Mouse (Mus musculus) stomach, embryonic 14.5 days (tissue): Measurements from ENCODE around the gene Hexim2. TPM values are rescaled to one million over a fixed set of nuclear protein-coding genes. Genes with fewer than 3 reads are reported as not detected.
A peak's percentile ranks its signal among the peaks of the same experiment; 100 is the strongest.

Source experiments
- ATAC-seq: fragments of 200-750 bp; cut with Nextera tagmentation; 2 replicates; pipeline ENCODE4 v1.8.0; 2017; ENCODE audit warnings: low read depth, moderate TSS enrichment; ENCODE audit not compliant: insufficient number of reproducible peaks, insufficient read depth, low FRiP score
- H3K27ac ChIP-seq: fragments of 300-500 bp; sonication (generic); 2 replicates; pipeline ENCODE4 v1.5.1; 2014; ENCODE audit warnings: mild to moderate bottlenecking, low read length, moderate library complexity, mixed read lengths
- H3K27me3 ChIP-seq: fragments of 300-500 bp; sonication (generic); 2 replicates; pipeline ENCODE4 v1.6.1; 2014; ENCODE audit warnings: low read length, control low read depth, mixed read lengths; ENCODE audit not compliant: control insufficient read depth, insufficient read depth
- H3K36me3 ChIP-seq: fragments of 300-500 bp; sonication (generic); 2 replicates; pipeline ENCODE4 v1.6.1; 2014; ENCODE audit warnings: mild to moderate bottlenecking, control low read depth, low read length, moderate library complexity, mixed read lengths; ENCODE audit not compliant: control insufficient read depth, insufficient read depth
- H3K4me1 ChIP-seq: fragments of 300-500 bp; sonication (generic); 2 replicates; pipeline ENCODE4 v1.6.1; 2014; ENCODE audit warnings: low read length, control low read depth, mixed read lengths; ENCODE audit not compliant: control insufficient read depth, insufficient read depth
- H3K4me2 ChIP-seq: fragments of 300-500 bp; sonication (generic); replicated peaks from 2 replicates; pipeline ENCODE4 v1.6.1; 2014; ENCODE audit warnings: low read depth, low read length, control low read depth
- H3K4me3 ChIP-seq: fragments of 300-500 bp; sonication (generic); 2 replicates; pipeline ENCODE4 v1.5.1; 2014; ENCODE audit warnings: low read depth, low read length, control low read depth
- H3K9ac ChIP-seq: fragments of 300-500 bp; sonication (generic); replicated peaks from 2 replicates; pipeline ENCODE4 v1.6.1; 2014; ENCODE audit warnings: low read depth, mild to moderate bottlenecking, control low read depth, low read length, moderate library complexity, mixed read lengths
- H3K9me3 ChIP-seq: fragments of 300-500 bp; sonication (generic); 2 replicates; pipeline ENCODE4 v1.6.1; 2016; ENCODE audit warnings: low read depth, low read length, control low read depth; ENCODE audit not compliant: control insufficient read depth
- WGBS: fragments of 180-500 bp; shearing (Covaris S2); extraction: QIAGEN DNeasy Blood & Tissue Kit; methylation state at CpG from one replicate; pipeline ENCODE4 v1.1.7; 2014; 5-methylcytosine and 5-hydroxymethylcytosine counted together
- polyA plus RNA-seq: library from polyadenylated mRNA; unstranded; fragments of >200 nt; fragmentation: Nextera tagmentation; extraction: Ambion mirVana; gene quantifications from 2 replicates; pipeline ENCODE4 v1.2.1, GENCODE M21; 2014

Hexim2 gene
- polyA plus RNA-seq: 7.3 and 9.1 TPM in 2 replicates

- ATAC-seq: peak; percentile 21; the same call in 1 of the 2 replicates
- WGBS: under 1% methylated on average over 39 of the region's 39 CpGs
- no peaks in the 10 kb centered on the region for H3K9me3 ChIP-seq
- H3K4me3 ChIP-seq: peak within 1 kb of the TSS; percentile 95
- H3K4me2 ChIP-seq: peak within 1 kb of the TSS; percentile 69
- peaks cover 19% of the 10 kb centered on the region for H3K4me1 ChIP-seq
- H3K27me3 ChIP-seq: no peaks in the 10 kb centered on the region
- peak within 1 kb of the TSS; percentile 100 for H3K9ac ChIP-seq
- no peaks in the 10 kb centered on the region for H3K36me3 ChIP-seq
- H3K27ac ChIP-seq: peak within 1 kb of the TSS; percentile 99
Measured at GRCm38 (mm10) chr11:103131701-103132575, at the start of gene Hexim2. Hexim2 (plus strand) TSS chr11:103132429.

GRCm38 (mm10) chr11:103093306-103093705 lies 38.9 kb upstream of the Hexim2 start:
- no peaks in the 10 kb centered on the region for H3K36me3 ChIP-seq
- no peak for ATAC-seq
- 84% methylated on average over 7 of the region's 7 CpGs for WGBS
- no peaks in the 10 kb centered on the region for H3K9me3 ChIP-seq
- H3K27ac ChIP-seq: no peak overlapping the region
- H3K27me3 ChIP-seq: no peaks in the 10 kb centered on the region
- no peak overlapping the region for H3K4me3 ChIP-seq
- no peak overlapping the region for H3K9ac ChIP-seq
- H3K4me1 ChIP-seq: peaks cover 9% of the 10 kb centered on the region
- no peak overlapping the region for H3K4me2 ChIP-seq

- Histone ChIP-seq H3K36me3 (no peaks in the 10 kb centered on the region), H3K9ac (no peak overlapping the region), H3K9me3 (no peaks in the 10 kb centered on the region), H3K27me3 (no peaks in the 10 kb centered on the region), H3K4me3 (no peak overlapping the region), H3K4me2 (no peak overlapping the region), H3K27ac (peak overlapping the region; percentile 72; the same call in 1 of the 2 replicates), H3K4me1 (peaks cover 9% of the 10 kb centered on the region)
- 68% methylated on average over 20 of the region's 20 CpGs for WGBS
- ATAC-seq: peak; percentile 81
Measured at GRCm38 (mm10) chr11:103093862-103094833, 38.1 kb upstream of the Hexim2 start.

GRCm38 (mm10) chr11:103095107-103095670 lies 37.0 kb upstream of the Hexim2 start:
- no peak for ATAC-seq
- 68% methylated on average over 9 of the region's 9 CpGs for WGBS
- Histone ChIP-seq H3K27me3 (peaks cover 5% of the 10 kb centered on the region; the same call in 1 of the 2 replicates), H3K4me3 (no peak overlapping the region), H3K4me2 (no peak overlapping the region), H3K27ac (peak overlapping the region; percentile 72), H3K36me3 (no peaks in the 10 kb centered on the region), H3K9me3 (no peaks in the 10 kb centered on the region), H3K9ac (no peak overlapping the region), H3K4me1 (peaks cover 9% of the 10 kb centered on the region)

- ATAC-seq: no peak
- Histone ChIP-seq H3K27ac (no peak overlapping the region), H3K4me2 (no peak overlapping the region), H3K9ac (no peak overlapping the region), H3K36me3 (no peaks in the 10 kb centered on the region), H3K27me3 (peaks cover 5% of the 10 kb centered on the region; the same call in 1 of the 2 replicates), H3K9me3 (no peaks in the 10 kb centered on the region), H3K4me3 (no peak overlapping the region), H3K4me1 (peaks cover 9% of the 10 kb centered on the region)
- 91% methylated on average over 6 of the region's 6 CpGs for WGBS
Measured at GRCm38 (mm10) chr11:103095801-103096200, 36.4 kb upstream of the Hexim2 start.

- H3K4me3 ChIP-seq: peak overlapping the region; percentile 12; the same call in 1 of the 2 replicates
- H3K36me3 ChIP-seq: no peaks in the 10 kb centered on the region
- no peak overlapping the region for H3K9ac ChIP-seq
- no peaks in the 10 kb centered on the region for H3K9me3 ChIP-seq
- peak; percentile 17; the same call in 1 of the 2 replicates for ATAC-seq
- H3K4me1 ChIP-seq: peaks cover 11% of the 10 kb centered on the region
- H3K4me2 ChIP-seq: peak overlapping the region; percentile 35
- WGBS: 16% methylated on average over 22 of the region's 22 CpGs
- peaks cover 5% of the 10 kb centered on the region; the same call in 1 of the 2 replicates for H3K27me3 ChIP-seq
- H3K27ac ChIP-seq: peak overlapping the region; percentile 85
Measured at GRCm38 (mm10) chr11:103096979-103097894, 35.0 kb upstream of the Hexim2 start.

- Histone ChIP-seq H3K9ac (no peak overlapping the region), H3K4me2 (no peak overlapping the region), H3K9me3 (no peaks in the 10 kb centered on the region), H3K4me3 (no peak overlapping the region), H3K27ac (no peak overlapping the region), H3K36me3 (no peaks in the 10 kb centered on the region), H3K4me1 (peaks cover 11% of the 10 kb centered on the region), H3K27me3 (peaks cover 5% of the 10 kb centered on the region; the same call in 1 of the 2 replicates)
- ATAC-seq: no peak
- 79% methylated on average over 11 of the region's 11 CpGs for WGBS
Measured at GRCm38 (mm10) chr11:103098531-103099190, 33.6 kb upstream of the Hexim2 start.
